Mouse (Mus musculus) ES-Bruce4 (cell line): ENCODE data around the gene Tmem184b. TPM values are rescaled to one million over a fixed set of nuclear protein-coding genes. Genes with fewer than 3 reads are reported as not detected.

Source experiments
- H3K27ac ChIP-seq: 2 replicates; pipeline ENCODE4 v1.5.1; 2012; ENCODE audit warnings: low read length, inconsistent platforms; ENCODE audit not compliant: insufficient read depth
- H3K27me3 ChIP-seq: 2 replicates; pipeline ENCODE4 v1.6.1; 2012; ENCODE audit warnings: mild to moderate bottlenecking, low read length, inconsistent platforms; ENCODE audit not compliant: control insufficient read depth, poor library complexity, insufficient read depth, severe bottlenecking
- H3K36me3 ChIP-seq: 2 replicates; pipeline ENCODE4 v1.6.1; 2012; ENCODE audit warnings: inconsistent platforms, mild to moderate bottlenecking, low read length, moderate library complexity; ENCODE audit not compliant: control insufficient read depth, poor library complexity, insufficient read depth, severe bottlenecking
- H3K4me1 ChIP-seq: one replicate; pipeline ENCODE4 v1.8.1; 2011; ENCODE audit warnings: low read length; ENCODE audit not compliant: control insufficient read depth, insufficient read depth
- H3K4me3 ChIP-seq: 2 replicates; pipeline ENCODE4 v1.5.1; 2011; ENCODE audit warnings: low read depth, mild to moderate bottlenecking, low read length
- H3K9ac ChIP-seq: 2 replicates; pipeline ENCODE4 v1.6.1; 2012; ENCODE audit warnings: low read depth, mild to moderate bottlenecking, inconsistent platforms; ENCODE audit not compliant: poor library complexity, severe bottlenecking
- H3K9me3 ChIP-seq: replicated peaks from 2 replicates; pipeline ENCODE4 v1.6.1; 2012; ENCODE audit warnings: mild to moderate bottlenecking, low read length, inconsistent platforms; ENCODE audit not compliant: control insufficient read depth, poor library complexity, insufficient read depth, severe bottlenecking
- CTCF ChIP-seq: IDR thresholded peaks from one replicate; pipeline ENCODE4 v1.8.1; 2011; ENCODE audit warnings: low read depth, low read length
- EP300 ChIP-seq: IDR thresholded peaks from 2 replicates; pipeline ENCODE4 v1.6.1; 2011; ENCODE audit warnings: low read depth, low read length; ENCODE audit not compliant: insufficient read depth
- POLR2A ChIP-seq: IDR thresholded peaks from one replicate; pipeline ENCODE4 v1.8.1; 2011; ENCODE audit warnings: low read length; ENCODE audit not compliant: insufficient read depth
- polyA plus RNA-seq: library from polyadenylated mRNA; stranded (reverse); fragments of >200 nt; gene quantifications from 2 replicates; pipeline ENCODE4 v1.2.4, GENCODE M21; 2011; ENCODE audit warnings: low read depth; ENCODE audit not compliant: missing spikeins, insufficient read depth, insufficient read length

Tmem184b gene
- polyA plus RNA-seq, 1 experiment = 59.6 TPM

DNA sequence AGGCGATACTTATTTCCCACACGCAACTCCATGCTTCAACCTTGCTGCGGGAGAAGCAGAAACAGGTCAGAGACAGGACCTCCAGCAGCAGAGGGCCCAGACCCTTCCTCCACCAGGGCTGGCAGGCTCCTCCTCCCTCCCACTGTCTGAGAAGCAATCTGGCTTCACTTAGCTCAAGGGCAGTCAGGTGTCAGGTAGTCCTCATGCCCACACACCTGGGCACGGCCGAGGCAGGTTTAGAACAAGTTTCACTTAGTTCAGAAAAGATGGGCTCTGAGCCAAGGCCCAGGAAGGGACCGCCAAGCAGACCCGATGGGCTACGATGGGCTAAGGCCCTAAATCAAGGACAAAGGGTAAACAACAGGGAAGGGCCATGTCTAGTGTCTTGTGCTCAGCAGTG is 35.4 kb upstream of the Tmem184b start:
- TF ChIP-seq POLR2A (no peak), EP300 (0 out of 2 replicates have a peak, but pooled peaks have one; percentile 25)
- Histone ChIP-seq H3K9ac (no peak overlapping the region), H3K9me3 (no peaks in the 10 kb centered on the region), H3K4me1 (peaks cover 38% of the 10 kb centered on the region), H3K27ac (0 out of 2 replicates have a peak overlapping the region, but pooled peaks have one; percentile 16), H3K36me3 (no peaks in the 10 kb centered on the region), H3K27me3 (no peaks in the 10 kb centered on the region), H3K4me3 (peak overlapping the region; percentile 17)

DNA sequence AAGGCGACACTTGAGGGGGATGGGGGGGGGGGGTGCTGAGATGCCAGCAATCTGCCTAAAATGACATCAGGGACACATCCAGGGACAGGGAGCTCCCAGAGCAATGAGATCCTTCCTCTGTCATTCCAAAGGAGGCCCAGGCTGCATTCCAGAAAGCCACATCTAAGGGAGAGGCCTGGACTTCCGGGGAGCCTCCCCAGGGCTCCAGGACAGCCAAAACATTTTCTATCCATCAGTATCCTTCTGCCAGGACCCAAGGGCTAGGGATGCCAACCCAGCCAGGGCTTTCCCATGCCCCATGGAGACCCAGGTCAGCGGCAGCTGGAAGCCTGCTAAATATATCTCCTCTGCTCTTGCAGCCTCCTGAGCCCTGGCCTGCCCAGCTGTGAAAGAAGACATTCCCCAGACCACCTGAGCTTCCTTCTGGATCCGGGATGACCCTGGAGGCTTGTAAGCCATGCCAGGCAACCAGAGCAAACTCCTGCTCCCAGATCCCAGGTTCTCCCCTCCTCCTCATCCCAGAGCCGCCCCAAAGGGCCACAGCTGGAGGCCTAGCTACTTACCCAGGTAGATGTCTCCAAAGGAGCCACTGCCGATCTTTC is 34.9 kb upstream of the Tmem184b start:
- TF ChIP-seq EP300 (no peak), POLR2A (no peak), CTCF (no peak)
- 0 out of 2 replicates have a peak overlapping the region, but pooled peaks have one; percentile 16 for H3K27ac ChIP-seq
- H3K9me3 ChIP-seq = no peaks in the 10 kb centered on the region
- H3K36me3 ChIP-seq = no peaks in the 10 kb centered on the region
- H3K9ac ChIP-seq = no peak overlapping the region
- H3K4me3 ChIP-seq = peak overlapping the region; percentile 17
- H3K27me3 ChIP-seq = no peaks in the 10 kb centered on the region
- H3K4me1 ChIP-seq = peaks cover 38% of the 10 kb centered on the region

DNA sequence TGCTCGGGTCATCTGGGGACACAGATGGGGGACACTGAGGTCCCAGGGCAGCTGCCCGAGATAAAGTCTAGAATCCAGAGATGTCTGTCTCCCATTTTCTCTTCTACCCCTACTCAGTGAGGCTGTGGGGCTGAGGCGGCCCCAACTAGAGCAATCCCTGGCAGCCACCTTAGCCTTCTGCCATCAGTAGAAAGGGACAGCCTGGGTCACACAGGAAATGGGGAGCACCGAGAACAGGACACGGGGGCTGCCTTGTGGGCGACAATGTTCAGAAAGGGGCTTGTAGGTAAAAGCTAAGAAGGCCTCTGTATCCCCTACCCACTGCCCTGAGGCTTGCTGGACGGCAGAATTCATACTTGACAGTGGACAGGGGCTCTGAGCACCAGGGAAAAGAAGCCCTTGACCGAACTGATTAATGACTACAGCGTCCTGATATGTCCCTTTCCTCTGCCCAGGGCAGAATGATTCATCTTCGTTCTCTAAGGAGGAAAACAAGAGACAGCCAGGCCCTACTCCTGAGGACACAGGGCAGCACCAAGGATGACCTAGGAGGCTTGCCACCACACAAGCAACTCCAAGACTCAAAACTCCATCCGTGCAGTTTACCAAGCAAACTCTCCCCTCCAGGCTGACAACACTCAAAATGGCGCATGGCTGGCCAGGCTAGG is 34.3 kb upstream of the Tmem184b start:
- TF ChIP-seq POLR2A (no peak), EP300 (no peak), CTCF (no peak)
- no peak overlapping the region for H3K9ac ChIP-seq
- no peaks in the 10 kb centered on the region for H3K27me3 ChIP-seq
- H3K4me3 ChIP-seq = no peak overlapping the region
- H3K36me3 ChIP-seq = no peaks in the 10 kb centered on the region
- peaks cover 40% of the 10 kb centered on the region for H3K4me1 ChIP-seq
- no peaks in the 10 kb centered on the region for H3K9me3 ChIP-seq
- peak overlapping the region; percentile 74; the same call in 1 of the 2 replicates for H3K27ac ChIP-seq

DNA sequence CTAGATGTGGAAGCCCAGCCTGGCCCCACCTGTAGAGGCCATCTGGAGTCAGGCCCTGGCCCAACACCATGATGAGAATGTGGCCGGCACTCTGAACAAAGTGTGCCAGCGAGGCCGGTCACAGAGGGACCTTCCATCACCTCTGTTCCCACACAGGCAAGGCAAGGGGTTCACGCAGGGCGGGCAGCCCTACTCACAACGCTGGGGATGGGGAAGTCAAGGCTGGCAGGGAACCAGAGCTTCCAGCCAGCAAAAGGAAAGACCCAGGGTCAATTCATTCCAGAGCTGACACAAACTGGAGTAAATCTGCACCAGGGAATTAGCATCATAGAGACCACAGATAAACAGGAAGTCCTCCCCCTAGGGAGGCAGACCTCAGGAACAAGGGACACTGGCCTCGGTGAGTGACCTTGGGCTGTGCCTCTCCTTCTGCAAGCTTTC is 33.1 kb upstream of the Tmem184b start:
- no peak overlapping the region; the same call in 1 of the 2 replicates for H3K4me3 ChIP-seq
- H3K4me1 ChIP-seq = peaks cover 39% of the 10 kb centered on the region
- peak overlapping the region; percentile 74 for H3K27ac ChIP-seq
- no peak for TF ChIP-seq POLR2A
- peak; percentile 96 for TF ChIP-seq EP300
- H3K9ac ChIP-seq = no peak overlapping the region
- H3K27me3 ChIP-seq = no peaks in the 10 kb centered on the region
- H3K9me3 ChIP-seq = no peaks in the 10 kb centered on the region
- no peaks in the 10 kb centered on the region for H3K36me3 ChIP-seq

DNA sequence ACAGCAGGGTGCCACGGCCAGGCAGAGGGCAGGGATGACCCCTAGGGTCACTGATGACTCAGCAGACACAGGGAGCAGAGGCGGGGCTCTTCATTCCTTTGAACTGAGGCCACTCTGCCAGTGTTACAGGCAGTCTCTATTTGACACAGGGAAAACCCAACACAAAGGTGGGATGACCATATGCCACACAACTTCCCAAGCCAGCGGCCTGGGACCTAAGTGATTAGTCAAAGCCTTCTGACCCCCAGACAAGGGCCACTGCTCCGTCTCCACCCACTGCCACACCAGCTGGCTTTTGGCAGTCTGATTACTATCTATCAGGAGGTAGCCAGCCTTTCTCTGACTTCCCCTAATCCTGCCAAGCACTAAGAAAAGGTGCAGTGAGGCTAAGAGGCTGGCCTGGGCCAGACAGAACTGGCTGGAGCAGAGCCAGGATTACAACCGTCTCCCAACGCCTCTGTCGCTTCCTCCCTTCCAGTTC is 31.9 kb upstream of the Tmem184b start:
- Histone ChIP-seq H3K36me3 (no peaks in the 10 kb centered on the region), H3K27ac (no peak overlapping the region), H3K9ac (no peak overlapping the region), H3K4me1 (peaks cover 39% of the 10 kb centered on the region), H3K9me3 (no peaks in the 10 kb centered on the region), H3K27me3 (no peaks in the 10 kb centered on the region), H3K4me3 (no peak overlapping the region)
- peak; percentile 76; the same call in 1 of the 2 replicates for TF ChIP-seq EP300
- TF ChIP-seq CTCF = no peak

DNA sequence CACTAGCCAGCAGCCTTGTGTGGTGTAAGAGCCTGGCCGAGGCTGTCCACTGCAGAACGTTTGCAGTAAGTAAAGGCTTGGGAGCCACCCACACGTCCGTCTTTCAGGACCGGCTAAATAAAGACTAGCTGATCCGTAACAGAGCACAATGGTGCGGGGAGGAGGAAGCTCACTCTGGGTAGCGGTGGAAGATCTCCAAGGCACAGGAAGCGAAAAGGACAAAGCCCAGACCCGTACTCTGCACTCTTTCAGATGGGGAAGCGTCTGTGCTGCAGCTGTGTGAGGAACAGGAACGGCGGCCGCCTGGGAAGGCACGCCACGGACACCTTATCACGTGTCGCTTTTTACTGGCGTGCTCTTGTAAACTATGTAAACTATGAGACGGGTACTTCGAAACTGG is 29.5 kb upstream of the Tmem184b start:
- Histone ChIP-seq H3K4me1 (peaks cover 25% of the 10 kb centered on the region), H3K4me3 (no peak overlapping the region), H3K9me3 (no peaks in the 10 kb centered on the region), H3K36me3 (peaks cover 7% of the 10 kb centered on the region), H3K27me3 (no peaks in the 10 kb centered on the region), H3K9ac (no peak overlapping the region), H3K27ac (no peak overlapping the region)
- TF ChIP-seq POLR2A (no peak), EP300 (no peak), CTCF (no peak)
